Mouse (Mus musculus): Measurements from ENCODE around the gene Zbtb44.
"Not testable (repeated sequence)": the region's sequence is repeated elsewhere in the genome, so short reads cannot be mapped to it uniquely, and the experiment has no call there.

The Zbtb44 gene

DNA sequence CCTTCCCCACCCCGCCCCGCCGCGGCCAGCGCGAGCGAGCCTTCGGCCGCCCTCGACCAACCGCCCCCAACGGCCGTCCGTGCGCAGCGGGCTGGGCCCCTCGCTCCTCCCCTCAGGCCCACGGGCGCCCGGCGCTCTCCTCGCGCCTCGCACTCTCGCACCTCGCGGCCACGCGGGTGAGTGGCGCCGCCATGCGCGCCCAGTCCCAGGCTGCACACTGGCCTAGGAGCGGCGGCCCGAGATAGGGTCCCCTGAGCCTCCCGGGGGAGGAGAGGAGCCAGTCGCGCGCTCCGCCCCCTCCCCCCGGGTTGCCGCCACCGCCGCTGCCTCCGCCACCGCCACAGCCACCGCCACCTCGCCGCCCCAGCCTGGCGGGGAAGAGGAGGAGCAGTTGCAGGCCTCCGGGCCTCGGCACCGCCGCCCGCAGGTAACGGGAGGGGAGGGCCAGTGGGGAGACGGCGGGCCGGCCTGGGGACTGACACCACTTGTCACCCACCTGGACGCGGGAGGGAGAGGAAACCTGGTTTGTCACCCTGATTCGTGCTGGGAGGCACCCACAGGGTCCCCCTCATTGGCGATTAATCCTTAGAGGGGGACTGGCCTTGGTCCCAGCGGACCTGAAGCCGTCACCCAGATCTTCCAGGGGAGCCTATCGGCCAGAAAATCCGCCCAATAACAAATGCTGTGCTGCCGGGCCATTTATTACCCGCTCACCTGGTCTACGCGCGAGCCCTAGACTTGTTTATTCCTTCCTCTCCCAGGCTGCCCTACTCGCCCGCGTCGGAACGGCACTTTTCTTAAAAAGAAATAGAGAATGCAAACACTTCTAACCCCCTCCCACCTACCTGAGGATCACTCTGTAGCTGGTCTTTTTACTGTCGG, at the start of gene Zbtb44:
Zbtb44 (plus strand) TSS at position 113 of the 882 bp plus-strand sequence.
- DNase-seq (ENCODE audit: low spot score): peak; percentile 74

DNA sequence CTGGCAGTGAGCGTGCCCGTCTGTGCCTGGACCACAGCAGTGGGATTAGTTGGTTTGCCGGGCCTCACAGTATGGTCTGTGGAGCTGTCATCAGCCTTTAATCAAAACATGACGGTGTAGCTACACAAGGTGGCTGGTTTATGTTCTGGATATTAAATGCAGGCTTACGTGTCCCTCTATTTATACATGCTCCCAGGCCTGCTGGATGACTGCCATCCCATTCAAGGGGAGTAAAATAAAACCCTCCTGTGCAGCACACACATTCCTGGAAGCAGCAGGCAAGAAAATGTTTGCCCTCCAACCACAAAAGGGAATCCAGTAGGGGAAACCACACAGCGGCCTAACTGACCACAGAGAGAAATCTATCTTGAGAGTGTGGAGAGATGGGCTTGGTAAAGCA, 44.7 kb upstream of the Zbtb44 start:
- DNase-seq (ENCODE audit: low spot score): no peak

DNA sequence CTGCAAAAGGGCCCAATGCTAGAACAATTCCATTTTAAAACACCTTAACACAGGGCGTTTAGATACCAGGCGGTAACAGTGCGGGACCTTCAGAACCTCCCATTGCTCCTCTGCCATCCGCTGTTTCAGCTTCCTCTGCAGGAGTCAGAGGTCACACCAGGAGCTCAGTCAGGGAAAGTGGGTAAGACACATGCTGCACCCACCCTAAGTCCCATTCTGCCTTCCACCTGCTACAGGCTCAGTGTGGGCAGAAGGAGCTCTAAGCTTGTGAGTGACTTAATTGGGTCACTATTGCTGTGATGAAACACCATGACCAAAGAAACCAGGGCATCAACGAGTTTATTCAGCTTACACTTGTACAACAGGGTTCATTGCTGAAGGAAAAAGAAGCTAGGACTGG, 37.3 kb upstream of the Zbtb44 start:
- no peak for DNase-seq (ENCODE audit: low spot score)

DNA sequence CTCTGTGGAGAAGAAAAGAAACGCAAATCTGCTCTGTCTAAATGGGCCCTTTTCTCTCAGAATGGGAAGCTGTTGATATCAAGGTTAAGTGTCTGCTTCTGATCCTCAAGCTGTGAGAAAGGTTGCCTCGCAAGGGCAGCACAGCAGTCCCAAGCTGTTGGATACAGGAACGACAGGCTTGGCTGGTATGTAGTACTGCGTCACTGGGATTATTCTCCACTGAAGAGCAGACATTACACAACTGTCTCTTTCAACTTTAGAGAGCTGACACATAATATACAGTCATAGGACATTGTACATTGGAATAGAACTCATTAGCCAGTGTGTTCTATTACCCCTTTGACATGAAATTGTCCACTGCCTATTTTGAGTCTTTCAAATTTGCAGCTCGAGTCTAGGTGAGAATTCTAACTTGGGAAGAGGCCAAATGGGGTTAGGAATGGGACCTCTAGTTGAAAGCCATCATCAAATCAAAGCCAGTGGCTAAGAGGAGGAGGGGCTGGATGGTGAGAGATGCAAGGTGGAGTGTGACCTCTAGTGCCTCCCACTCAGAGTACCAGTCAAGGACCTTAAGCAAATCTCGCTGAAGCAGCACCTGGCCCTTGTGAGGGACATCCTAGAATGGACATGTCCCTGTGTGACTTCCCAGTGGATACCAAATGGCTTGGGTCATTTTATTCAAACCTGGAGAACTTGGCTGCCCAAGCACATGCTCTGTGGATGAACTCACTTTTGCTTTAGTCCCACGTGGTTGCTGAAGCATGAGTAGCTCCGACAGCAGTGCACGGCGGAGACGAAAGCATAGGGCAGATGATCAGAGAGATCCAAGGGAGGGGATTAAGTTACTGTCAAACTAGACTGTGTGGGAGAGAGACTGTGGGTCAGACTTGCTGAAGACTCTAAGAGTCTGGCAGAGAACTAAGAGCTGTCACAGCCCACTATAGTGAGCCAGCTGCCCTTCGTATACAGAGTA, 33.6 kb upstream of the Zbtb44 start:
- no peak for DNase-seq (ENCODE audit: low spot score)

DNA sequence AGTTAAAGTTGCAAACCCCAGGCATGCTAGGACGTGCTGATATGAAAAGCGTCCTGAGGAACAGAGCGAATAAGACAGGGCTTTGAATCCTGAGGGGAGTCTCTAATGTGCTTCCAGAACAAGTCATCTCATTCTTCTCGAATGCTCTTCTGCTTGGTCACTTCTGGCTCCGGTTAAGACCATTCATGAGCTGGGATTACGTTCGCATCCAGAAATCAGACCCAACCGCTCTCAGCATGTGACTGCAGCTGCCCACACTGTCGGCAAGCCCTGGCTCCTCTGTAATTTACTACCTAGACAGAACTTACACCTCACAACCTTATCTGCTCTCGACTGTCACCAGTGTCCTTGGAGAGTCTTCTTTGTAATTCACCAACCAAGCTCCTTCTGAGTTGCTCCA, 29.8 kb upstream of the Zbtb44 start:
- no peak for DNase-seq (ENCODE audit: low spot score)

DNA sequence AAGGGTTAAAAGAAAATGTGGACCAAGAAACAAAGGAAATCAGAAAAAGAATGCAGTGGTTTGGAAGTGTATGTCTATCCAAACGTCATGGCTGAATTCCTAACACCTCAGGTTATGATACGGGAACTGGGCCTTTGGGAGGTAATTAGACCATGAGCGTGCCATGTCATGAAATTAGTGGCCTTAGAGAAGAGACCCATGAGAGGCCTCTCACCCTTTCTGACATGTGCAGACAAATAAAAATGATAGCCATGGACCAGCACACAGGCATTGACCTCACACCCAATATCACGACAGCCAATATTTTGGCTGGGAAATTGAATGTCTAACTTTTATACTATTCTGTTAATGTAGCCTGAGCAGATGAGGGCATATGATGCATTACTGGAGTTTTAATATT, 27.9 kb upstream of the Zbtb44 start:
- DNase-seq (ENCODE audit: low spot score): no peak

DNA sequence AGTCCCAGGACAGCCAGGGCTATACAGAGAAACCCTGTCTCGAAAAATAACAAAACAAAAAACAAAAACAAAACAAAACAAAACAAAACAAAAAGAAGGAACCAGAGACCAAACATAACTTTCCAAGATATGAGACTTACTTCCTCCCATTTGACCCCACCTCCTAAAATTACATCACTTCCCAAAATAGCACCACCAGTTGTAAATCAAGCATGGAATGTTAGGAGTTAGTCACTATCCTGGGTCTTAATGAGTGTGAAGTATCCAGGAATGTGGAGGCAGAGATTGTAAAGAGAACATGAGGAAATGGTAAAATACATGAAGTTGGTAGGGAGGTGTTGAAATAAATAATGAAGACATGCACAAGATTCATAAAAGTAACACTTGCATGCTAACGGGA, 21.1 kb upstream of the Zbtb44 start:
- no peak for DNase-seq (ENCODE audit: low spot score)

DNA sequence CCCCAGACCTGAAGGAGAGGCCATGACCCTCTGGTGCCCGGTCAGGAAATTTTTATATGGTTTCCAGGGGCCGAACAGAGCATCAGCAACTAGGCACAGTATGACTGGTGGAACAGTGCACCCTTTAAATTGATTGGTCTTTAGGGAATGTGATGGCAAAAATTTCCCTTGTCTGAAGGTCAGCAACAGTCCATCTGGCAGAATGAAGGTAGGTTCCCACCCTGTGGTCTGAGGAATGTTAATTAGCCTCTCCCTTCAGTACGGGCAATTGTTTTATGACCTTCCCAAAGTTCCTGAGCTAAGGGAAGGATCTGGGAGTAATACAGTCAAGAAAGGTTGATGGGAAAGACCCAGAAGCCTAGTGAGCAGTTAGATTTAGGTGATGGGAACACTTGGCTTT, 20.4 kb upstream of the Zbtb44 start:
- no peak for DNase-seq (ENCODE audit: low spot score)

DNA sequence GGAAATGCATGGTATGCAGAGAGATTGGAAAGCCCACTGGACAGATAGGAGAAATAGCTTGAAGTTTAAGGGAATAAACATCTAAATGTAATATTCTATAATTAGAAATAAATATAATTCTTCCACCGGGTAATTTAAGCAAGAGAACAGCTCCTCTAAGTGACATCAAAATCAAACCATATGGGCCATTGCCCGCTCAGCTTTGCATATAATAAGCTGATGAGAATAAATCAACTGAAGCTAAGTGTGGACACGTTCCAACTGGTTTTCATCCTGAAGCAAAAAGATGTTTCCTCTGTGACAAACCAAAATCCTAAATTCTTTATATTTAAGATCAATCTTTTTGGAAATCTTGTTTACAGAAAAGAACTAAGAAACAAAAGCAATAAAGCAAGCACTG, 19.7 kb upstream of the Zbtb44 start:
- DNase-seq (ENCODE audit: low spot score): no peak

DNA sequence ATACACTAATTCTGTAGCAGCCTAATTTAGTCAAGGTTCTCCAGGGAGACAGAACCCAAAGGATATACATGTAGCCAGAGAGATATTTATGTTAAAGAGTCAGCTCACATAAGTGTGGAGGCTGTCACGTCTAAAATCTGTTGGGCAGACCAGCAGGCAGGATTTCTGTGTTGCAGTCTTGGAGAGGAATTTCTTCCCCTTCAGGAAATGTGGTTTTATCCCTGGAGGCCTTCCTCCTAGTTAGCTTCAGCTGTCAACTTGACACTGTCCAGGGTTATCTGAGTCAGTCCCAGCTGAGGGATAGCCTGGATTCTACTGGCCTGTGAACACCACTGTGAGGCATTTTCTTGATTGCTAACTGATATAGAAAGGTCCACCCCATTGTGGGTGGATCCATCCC, 18.9 kb upstream of the Zbtb44 start:
- no peak for DNase-seq (ENCODE audit: low spot score)

DNA sequence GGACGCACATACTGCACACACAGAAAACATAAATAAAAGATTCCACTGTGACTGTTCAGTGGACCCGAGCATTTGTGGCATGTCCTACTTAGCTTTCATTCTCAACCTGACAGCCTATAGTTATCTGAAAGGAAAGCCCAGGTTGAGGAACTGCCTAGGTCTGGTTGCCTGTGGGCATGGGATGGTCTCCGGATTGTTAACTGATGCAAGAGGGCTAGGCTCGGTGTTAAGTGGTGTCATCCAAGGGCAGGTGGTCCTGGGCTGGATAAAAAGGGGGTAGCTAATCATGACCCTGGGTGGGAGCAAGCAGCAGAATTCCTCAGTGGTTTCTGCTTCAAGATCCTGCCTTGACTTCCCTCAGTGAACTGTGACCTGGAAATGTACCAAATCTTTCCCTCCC, 17.8 kb upstream of the Zbtb44 start:
- DNase-seq (ENCODE audit: low spot score): no peak

DNA sequence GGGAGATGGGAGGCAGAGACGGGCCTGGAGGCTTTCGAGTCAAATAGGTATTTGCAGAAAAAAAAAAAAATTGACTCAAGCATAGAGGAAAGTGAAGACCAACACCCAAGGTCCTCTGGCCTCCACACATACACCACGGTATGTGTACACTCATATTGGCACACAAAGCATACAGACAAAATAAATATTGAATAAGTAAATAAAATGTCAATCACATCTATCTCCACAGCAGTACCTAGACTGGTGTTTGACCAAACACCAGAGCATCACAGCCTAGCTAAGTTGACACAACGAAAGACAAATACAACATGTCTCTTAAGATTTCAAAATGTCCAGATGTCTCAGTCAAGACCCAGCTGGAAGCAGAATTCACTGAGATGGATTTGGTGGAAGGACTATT, 17.0 kb upstream of the Zbtb44 start:
- no peak for DNase-seq (ENCODE audit: low spot score)

DNA sequence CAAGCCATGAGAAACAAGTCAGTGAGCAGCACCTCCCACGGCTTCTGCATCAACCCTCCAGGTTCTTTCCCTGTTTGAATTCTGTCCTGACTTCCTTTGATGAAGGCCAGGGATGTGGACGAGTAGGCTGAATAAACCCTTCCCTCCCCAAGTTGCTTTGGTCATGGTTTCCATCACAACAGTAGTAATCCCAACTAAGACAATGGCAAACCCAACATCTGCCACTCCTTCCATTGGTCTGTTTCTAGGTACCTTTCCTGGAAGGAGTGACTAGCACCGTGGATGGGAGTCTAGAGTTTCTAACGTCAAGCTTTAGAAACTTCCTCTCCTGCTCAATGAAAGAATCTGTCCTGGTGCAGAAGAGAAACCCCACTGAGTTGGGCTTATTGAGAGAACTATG, 12.8 kb upstream of the Zbtb44 start:
- DNase-seq (ENCODE audit: low spot score): no peak

DNA sequence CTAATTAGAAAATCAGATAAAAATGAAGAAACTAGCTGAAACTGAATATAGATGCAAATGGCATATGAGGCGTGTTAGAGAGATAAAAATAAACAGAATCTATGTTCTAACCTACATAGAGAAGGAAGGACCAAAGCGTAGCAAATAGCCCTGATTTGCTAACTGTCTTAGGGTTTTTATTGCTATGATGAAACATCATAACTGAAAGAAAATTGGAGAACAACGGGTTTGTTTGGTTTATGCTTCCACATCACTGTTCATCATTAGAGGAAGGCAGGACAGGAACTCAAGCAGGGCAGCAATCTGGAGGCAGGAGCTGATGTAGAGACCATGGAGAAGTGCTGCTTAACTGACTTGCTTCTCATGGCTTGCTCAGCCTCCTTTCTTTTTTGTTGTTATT, 12.3 kb upstream of the Zbtb44 start:
- no peak for DNase-seq (ENCODE audit: low spot score)

DNA sequence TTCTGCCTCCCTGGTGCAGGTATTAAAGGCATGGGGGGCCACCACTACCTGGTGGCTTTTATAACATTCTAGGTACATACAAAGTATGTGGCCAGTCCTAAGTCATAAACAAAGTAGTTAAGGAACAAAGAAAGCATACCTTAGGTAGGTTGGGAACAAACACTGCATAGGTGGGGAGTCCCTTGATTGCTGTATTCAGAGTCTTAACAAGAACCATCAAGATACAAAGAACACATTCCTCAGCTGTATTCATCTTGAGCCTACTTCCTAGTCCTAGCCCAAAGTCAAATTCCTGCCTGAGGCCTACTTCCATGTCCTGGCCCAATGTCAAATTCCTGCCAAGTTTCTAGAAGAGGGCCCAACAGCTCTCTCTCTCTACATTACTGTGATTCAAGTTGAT, 11.7 kb upstream of the Zbtb44 start:
- no peak for DNase-seq (ENCODE audit: low spot score)

DNA sequence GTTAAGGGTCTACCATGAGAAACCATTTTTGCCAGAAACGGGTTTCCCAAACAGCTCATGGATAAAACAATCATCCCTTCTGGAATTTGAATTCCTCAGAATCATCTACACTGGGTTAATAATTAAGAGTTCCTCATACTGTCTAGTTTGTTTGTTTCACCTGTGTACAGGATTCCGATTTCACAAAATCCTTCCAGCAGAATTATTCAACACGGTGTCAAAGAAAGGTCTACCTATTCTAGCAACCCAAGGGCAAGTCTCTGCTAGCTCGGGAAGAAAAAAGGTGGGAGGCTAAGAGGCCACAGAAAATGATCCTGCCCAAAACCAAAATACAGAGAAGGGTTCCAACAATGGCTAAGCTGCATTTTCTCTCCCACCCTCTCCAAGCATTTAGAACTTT, 2.2 kb upstream of the Zbtb44 start:
- no peak for DNase-seq (ENCODE audit: low spot score)

DNA sequence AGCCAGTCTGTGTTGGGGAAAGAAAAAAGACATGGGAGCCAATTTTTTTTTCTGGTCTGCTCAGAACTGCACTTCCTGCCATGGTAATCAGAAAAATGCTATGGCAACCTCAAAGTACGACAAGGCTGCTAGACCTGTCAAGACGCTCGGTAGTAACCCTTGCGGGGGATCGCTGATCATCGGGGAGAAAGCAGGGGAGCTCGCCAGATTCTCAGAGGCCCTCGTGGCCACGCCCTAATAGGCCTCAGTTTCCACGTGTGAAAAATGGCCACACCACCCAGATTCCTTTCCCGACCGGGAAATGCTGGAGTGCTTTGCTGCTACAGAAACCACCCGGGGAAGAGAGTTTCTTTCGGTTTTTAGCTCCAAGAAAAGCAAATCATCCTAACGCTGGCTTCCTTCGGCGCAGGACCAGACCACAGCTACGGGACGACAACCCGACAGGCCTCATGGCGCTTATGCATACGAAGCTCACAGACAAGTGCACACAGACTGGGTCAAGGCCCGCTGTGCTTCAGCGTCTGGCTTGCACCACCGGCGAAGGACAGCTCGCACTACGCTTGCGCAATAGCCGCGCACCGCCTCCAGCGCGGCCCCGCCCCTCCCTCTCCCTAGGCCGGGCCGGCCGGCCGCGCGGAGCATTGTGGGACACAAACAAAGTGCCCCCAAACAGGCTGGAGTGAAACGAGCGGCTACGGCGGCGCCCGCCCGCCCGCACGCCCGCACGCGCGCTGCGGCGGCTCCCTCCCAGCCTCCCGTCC, 513 bp upstream of the Zbtb44 start:
- DNase-seq (ENCODE audit: low spot score): peak; percentile 90

DNA sequence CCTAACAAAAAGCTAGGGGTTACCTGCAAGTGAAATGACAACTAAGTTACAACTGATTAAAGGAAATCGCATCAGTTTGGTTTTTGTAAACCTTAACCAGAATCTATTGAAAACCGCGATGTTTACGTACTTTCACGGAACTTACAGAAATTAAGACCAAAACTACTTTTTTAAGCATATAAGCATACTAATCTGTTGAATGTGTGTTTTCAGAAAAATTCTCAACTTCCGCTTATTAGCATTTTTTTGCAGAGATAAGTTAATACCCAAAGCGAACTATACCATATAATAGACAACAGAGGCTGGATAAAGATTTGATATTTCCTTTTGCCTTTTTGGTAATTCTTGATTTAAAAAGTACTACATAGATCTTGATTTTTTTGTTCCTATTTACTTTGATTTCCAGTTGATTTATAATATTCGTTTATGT, 985 bp downstream of the Zbtb44 start:
- no peak for DNase-seq (ENCODE audit: low spot score)

DNA sequence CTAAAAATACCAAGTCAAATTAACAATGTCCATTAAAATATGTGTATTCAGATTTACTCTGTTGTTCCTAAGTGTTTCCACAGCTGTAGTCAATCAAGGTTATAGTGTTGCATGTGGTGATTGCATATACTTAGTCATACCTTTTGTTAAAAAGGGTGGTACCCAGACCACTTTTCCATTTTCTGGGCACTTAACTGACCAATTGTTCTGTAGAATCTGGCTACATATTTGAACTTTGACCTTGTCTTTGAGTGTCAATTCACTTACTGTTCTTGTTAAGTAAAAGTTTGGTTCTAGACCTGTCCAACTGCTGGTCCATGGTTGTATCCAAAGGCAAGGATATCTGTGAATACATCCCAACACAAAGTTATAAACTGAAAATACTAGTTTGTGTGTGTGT, 2.1 kb downstream of the Zbtb44 start:
- no peak for DNase-seq (ENCODE audit: low spot score)

DNA sequence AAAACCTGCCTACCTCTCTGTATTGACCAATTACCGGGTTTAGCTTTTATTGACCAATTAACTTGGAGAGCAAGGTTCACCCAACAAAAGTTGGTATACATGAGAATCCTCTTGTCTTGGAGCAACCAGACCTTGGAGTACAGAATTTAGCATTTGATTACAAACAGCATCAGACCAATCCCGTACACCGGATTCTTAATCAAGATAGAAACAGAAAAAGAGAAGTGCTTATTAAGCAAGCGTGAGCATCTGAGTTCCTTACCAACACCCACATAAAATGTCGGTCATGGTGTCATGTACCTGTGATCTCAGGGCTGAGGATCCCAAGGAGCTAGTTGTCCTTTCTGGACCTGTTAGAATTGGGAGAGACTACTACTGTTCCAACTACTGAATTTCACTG, 19.8 kb downstream of the Zbtb44 start:
- DNase-seq (ENCODE audit: low spot score): no peak

DNA sequence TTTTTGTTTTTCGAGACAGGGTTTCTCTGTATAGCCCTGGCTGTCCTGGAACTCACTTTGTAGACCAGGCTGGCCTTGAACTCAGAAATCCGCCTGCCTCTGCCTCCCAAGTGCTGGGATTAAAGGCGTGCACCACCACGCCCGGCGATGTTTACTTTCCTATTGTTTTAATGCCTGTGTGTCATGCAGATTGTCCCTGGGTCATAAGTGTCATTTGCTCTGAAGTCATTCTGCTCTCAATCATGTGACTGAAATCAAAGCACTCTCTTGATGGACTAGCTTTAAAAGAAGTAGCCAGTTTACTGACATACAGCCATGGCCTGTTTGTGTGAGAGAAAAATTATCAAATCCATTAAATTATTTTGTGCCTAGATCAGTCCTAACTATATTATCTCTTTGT, 21.1 kb downstream of the Zbtb44 start:
- DNase-seq (ENCODE audit: low spot score): not testable (repeated sequence)

DNA sequence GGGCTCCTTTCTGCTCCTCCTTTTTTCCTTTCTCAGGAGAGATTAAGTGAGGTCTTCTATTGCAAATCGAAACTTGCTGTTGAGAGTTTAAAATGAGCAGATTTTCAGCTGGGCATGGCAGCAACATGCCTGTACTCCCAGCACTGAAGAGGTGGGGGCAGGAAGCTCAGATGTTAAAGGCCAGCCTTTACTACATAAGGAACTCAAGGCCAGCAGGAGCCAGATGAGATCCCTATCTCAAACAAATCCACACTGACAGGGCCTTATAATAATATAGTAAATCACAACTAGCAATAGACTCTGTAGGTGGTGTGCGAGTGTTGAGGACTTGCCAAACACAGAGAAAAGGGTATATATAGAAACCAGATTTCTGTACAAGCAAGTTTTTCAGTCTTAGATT, 28.3 kb downstream of the Zbtb44 start:
- no peak for DNase-seq (ENCODE audit: low spot score)

All from T-cell, adult 2 months (primary cell).